Mouse (Mus musculus): ENCODE data around the gene Mtfr1l.
A peak's percentile ranks its signal among the peaks of the same experiment; 100 is the strongest.

The Mtfr1l gene

DNA sequence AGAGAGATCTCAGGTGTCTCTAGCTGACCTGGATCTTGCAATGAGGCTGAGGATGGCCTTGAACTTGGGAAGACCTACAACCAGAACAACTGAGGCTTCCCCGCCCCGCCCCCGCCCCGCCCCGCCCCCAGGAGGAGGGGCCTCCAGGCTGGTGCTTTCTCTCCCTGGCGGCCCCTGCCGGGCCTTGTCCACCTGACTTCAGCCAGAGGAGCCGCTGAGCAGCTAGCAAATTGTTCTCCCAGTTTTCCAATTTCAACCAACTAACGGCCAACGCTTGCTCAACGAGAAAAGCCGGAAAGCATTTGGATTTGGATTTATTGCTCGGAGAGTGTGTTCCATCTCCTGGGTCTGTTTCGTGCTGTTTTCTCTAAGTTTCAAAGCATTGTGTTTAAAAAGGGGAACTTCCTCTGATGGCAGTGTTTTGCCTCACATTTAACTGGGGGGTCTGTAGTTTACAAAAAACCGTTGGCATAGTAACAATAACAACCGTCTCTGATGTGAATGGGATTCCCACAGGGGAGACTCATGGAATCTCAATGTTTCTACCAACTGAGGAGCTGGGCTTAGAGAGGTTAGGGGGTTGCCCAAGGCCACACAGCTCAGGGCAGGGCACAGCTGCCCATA is 22.6 kb upstream of the Mtfr1l start:
- no peak for DNase-seq (ENCODE audit: low spot score in 2 of 2)

DNA sequence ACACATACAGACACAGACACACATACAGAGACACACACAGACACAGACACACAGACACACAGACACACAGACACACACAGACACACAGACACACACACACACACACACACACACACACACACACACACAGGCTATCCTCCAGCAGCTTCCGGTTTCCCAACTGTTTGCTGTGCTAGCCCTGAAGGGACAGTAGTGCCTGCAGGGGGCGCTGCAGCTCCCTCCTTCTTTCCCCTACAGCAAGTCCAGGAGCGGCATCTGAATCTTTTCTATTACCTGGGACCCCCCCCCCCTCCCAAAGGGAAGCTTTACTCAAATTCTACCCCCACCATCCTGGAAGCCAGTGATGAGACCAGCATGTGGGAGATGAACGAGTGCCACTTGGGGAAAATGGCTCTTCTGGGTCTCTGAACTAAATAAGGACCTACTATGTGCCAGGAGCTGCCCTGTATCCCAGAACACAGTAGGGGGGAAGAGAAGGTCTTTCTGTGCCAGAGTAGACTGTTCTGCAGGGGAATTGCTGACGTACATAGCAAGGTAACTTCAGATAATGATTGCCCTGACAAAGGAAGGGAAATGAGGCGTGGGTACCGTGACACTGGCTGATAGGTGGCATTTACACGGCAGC is 20.9 kb upstream of the Mtfr1l start:
- no peak for DNase-seq (ENCODE audit: low spot score in 2 of 2)

DNA sequence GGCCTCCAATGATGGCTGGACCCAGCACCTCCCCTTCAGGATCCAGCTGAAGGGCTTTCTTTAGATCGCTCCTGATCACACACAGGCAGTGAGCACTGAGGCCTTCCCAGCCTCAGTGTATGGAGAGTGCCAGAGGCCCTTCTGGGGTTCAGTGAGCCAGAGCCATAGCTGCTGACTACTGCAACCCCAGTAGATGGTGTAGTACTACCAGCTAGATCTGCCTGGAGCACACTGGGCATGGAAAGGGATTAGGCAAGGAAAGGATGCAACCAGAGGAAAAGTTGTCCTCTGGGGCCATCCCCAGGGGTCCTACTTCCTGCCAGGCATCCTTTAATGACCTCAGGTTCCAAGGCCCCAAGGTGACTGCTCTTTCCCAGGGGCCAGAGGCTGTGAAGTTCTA is 18.4 kb upstream of the Mtfr1l start:
- DNase-seq (ENCODE audit: low spot score in 2 of 2): no peak

DNA sequence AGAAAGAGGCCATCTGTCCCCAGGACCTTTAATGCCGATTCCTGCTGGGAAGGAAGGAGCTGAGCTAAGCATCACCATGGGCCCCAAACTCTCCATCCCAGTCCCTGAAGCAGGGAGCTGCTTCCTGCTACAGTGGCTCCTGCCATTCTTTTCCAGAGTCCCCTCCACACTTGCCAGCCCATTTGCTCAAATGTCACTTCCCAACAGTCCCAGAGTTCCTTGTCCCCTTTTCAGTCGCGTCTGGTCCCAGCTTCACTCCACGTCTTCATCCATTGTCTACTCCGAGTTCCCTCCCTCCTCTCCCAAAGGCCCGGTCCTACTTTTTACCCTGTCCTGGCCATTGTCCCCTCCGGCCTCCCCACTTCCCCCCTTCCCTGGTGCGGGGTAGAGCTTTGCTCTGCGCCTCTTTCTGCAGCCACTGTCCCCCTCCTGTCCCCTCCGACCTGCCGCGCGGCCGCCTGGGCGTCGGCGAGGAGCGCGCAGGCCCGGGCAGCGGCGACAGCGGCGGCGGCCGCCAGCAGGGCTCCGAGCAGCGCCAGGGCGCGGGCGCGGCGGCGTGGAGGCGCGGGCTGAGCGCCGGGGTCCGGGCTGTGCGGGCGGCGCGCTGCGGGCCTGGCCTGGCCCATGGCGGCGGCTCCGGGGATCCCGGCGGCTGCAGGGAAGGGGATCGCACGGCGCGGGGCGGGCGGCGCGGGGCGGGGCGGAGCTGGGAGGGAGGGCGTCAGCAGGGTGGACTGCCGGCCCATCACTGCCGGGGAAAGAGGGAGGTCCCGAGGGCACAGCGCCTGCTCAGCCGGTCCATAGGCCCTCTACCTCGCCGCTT is 16.5 kb upstream of the Mtfr1l start, which contains the start of gene Selenon:
Gene Selenon (minus strand): TSS at position 673 of the 823 bp plus-strand sequence.
- peak; percentile 67 to 72 for DNase-seq (ENCODE audit: low spot score in 2 of 2)

DNA sequence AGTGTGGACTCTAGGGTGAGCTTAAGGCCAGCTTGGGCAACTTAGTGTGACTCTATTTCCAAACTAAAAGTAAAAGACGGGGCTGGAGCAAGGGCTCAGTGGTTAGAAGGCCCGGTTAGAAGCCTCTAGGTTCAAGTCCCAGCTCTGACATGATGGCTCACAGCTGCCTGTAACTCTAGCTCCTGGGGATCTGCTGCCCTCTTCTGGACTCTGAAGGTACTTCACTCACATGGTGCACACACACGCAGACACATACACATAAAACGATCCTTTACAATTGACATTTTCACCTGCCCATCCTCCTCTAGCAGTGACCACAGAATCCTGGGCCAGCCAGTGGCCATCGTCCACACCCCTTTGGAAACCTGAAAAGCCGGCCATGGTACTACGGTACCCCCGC is 14.7 kb upstream of the Mtfr1l start:
- DNase-seq (ENCODE audit: low spot score in 2 of 2): no peak

DNA sequence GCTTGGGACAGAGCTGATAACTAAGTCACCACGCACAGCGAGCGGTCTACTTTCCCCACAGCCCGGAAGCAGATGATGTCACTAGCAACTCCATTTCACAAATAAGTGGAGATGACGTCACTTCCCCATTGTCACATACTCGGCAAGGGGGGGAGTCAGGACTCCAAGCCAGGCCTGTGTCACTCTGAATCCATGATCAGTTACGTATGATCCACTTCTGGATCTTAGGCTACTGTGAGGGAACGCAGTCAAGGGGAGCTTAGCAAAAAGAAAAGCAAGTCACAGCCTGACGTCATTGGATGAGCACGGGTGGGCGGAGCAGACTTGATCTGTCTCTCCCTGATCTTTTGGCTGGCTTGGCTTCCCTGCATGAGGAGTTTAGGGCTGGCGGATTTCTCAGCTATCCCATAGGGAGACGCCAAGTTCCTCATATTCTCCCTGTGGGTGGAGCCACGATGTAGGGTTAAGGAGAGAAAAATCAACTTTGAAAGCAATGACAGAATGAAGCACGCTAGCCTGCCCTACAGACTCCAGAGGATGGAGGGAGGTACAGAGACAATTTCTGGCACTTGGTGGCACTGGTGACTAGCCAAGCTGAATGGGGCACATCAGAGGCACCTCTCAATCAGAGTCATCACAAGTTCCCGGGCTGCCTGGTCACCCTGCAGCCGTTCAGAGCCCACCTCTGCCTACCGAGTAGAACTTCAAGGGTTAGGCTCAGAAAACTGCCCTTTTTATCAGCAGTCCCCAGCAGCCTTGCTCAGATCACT is 13.2 kb upstream of the Mtfr1l start:
- peak; percentile 38 to 60 for DNase-seq (ENCODE audit: low spot score in 2 of 2)

DNA sequence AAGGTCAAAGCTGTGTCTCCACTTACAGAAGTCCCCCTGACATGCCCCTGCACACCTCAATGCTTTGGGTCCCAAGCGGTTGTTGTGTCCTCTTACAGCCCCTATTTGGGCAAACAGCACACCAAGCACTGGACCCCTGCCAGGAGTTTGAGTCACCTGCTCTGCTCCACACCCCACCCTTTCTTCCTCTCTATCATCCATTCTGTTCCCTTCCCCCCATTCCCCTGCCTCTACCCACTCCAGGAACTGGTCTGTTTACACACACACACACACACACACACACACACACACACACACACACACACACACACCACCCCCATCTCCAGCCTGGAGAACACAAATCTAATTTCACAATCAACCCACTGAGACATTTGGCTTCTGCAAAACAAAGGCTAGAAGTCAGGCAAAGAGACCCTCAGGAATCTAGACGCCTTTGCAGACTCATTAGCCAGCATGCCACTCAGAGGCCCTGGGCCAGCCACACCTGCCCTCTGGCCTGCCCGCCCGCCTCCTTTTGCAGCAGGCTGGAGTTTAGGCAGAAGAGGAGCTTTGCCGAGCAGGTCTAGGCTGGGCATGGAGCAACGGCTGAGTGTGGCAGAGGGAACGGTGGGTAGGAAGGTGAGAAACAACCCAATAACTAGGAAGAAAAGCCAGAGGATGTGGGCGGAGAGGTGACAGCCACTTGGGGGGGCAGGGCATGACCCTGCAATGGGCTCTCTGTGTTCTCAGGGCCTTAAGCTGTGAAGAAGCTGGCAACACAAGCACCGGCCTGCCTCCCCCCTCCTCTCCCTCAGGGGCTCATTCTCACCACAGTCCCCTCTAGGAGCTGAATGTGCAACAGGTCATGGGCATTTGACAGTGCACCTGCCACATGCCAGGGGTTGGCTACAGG is 11.9 kb upstream of the Mtfr1l start:
- DNase-seq (ENCODE audit: low spot score in 2 of 2): no peak

DNA sequence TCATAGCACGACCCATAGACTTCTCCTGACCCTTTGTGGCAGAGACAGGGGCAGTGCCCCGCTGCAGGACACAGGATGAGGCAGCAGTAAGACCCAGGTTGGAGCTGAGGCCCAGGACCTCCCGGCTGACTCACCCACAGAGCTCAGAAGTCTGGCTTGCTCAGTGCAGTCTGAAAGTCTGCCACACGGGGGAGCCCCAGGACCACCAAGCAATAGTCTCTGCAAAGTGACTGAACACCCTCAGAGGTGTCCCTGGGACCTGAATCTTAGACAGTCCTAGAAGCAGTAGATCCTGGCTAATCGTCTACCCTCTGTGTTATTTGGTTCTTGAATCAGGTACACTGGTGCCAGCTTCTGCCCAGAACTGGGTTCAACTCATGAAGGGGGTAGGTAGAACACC is 8.1 kb upstream of the Mtfr1l start:
- peak; percentile 66 to 89 for DNase-seq (ENCODE audit: low spot score in 2 of 2)

DNA sequence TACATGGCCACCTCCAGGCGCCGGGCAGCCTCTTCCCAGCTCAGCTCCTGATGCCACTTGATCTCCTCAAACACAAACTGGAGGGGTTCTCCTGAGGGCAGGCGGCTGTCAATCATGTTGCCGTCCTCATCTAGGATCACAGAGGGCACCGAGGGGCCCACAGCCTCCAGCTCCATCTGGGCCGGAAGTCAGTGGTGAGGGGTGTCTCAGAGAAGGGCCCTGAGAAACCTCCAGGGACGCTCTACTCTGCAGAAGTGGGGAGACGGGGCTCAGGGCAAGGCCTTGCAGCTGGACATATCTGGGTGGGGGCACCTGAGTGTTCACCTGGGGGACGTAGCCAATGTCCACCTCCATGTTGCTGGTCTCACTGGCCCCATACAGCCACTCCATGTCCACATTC is 7.5 kb upstream of the Mtfr1l start:
- no peak for DNase-seq (ENCODE audit: low spot score in 2 of 2)

DNA sequence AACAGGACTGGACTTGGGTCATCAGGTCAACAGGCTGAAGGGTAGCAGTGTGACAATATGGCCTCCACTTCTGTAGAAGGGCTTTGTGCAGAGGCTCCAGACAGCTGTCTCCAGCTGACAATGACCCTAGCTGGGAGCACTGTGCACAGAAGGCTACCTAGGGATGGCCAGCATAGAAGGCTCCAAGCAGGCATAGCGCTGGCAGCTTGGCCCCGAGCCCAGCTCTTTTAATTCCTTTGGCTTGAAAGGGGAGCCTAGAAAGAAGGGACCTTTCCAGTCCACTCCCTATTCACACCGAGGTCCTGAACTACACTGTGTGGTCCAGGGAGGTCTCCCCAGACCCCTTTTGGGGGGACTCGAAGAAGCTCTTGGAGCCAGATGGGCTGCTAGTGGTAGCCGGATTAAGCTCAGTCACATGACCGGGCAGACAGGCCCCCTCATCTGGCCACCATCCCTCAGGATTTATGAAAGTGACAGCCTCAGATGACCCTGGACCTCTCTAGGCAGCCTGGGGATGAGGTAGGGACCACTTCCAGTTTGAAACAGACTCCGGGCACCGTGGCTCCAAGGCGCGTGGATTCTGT is 3.9 kb upstream of the Mtfr1l start:
- DNase-seq (ENCODE audit: low spot score in 2 of 2): no peak

DNA sequence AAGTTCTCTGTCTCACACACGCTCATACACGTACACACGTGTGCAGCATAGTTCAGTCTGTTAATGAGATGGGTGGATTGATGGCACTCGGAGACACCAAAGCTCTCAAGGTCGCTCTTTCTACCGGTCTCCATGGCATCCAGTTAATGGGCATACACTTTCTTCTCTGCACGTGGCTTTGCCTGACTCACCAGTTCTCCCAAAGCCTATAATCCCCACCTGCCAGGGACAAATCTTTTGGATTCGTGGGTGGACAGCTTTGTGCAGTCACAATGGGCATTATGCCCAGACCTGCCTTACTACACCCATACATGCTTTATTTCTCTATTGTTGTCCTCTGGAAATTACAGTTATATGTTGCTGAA is 582 bp upstream of the Mtfr1l start:
- DNase-seq (ENCODE audit: low spot score in 2 of 2): no peak

DNA sequence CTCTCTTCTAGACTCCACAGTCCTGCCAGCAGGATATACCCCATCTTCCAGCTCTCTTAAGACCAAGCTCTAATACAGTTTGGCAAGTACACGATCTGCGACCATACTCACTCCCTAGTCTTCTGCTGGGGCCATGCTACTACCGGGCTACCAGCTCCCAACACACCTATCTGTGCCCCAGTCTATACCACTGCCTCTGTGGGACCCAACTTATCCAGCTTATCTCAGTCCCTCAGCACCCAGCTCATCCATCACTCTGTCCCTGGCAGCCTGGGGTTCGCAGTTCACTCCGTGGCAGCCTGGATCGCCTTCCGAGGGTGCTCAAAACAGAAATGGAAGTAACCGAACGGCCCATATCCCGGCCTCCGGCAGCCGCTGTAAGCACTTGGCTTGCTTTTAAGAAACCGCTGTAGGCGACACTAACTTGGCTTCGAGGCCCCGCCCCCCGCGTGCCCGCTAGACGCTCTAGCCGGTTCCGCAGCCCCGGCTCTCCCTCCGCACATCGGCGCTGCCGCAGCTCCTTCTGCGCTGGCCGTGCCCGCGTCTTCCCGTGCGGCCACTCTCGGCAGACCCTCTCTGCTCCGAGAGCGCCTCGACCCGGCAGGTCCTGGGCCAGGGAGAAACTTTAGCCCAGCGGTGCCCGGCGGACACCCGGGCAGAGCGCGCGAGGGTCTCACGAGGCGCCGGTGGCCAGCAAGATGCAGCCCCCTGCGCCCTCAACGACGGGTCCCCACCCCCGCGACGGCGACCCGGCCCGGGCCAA is 882 bp downstream of the Mtfr1l start:
- DNase-seq (ENCODE audit: low spot score in 2 of 2): peak; percentile 60 to 69

DNA sequence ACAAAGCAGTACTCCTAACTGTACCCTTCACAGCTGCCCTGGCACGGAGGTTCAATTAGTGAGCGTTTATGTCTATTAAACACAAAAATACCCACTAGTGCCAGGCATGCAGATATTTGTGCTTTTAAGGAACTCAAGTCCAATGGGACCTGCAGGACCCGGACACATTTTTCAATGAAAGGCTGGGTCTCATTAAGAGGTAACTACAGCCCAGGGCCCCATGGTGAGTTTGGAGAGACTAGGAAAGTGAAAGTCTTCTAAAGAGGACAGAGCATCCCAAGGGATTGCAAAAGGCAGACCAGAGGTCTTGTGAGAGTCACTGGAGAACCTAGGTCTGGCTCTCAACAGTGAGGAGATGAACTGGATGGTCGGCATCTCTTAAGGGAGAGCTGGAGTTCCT is 1.8 kb downstream of the Mtfr1l start:
- DNase-seq (ENCODE audit: low spot score in 2 of 2): no peak

DNA sequence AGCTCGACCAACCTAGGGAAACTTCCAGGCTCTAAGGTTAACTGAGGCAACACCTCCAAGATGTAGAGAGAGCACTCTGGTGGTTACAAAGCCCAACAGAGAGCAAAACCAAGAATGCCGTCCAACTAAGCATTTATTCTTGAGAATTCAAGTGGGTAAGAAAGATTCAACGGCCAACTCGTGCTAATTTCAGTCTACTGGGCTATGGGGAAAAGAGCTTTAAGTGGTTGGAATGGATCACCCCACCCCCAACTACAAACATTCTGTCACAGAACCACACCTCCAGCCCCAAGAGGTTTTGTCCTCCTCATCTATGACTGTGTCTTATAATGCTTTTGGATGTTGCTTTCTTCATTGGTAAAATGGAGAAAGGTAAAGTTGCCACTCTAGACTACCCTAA is 2.3 kb downstream of the Mtfr1l start:
- DNase-seq (ENCODE audit: low spot score in 2 of 2): no peak

DNA sequence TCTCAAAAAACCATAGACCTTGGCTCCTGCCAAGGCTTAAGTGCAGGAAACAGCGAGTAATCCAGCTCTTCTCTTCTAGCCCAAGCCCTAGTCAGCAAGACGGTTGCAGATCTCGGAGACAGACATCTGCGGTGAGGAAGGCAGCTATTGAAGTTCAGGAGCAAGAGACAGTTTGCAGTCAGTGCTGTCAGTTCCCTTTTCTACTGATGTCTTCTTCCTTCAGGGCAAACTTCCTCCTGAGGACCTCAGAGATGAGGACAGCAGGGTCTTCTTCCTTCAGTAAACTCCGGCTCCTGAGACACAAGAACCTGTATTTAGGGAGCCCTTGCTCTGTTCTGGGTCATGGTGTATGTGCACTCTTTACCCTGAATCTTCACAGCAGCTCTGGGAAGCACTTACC is 9.0 kb downstream of the Mtfr1l start:
- DNase-seq (ENCODE audit: low spot score in 2 of 2): no peak

DNA sequence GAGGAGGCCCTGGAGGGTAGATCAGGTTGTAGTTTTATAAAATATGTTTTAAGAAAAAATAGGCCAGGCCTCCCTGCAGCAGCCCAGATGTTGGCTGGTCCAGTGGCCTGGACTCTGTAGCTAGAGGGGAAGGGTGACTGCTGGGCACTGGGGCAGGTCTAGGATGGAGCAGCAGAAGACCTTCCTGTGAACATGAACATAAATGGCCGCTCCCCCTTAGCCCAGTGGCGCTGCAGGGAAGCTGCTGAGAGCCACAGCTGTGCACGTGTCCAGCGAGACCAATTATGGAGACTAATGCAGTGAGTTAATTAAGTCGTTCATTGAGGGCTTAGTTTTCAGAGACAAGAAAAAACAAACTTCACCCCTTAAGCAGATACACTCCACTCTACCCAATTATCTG is 9.4 kb downstream of the Mtfr1l start:
- DNase-seq (ENCODE audit: low spot score in 2 of 2): no peak

DNA sequence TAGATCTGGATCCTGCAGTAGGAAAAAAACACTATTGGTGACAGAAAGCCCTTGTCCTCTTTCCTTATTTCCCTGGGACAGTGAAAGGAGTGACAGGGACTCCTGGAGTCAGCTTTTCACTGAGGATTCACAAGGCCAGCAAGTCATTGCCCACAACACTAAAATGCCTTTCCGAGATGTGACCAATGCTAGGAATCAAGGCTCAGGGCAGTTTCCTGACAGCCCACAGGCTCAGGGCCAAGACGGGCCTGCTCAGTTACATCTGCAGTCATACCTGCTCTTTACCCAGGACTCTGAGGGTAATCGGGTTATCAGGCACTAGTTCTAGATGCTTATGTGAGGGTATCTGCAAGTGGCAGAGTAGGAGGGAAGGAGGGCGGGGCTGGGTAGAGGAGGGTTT is 11.7 kb downstream of the Mtfr1l start:
- DNase-seq (ENCODE audit: low spot score in 2 of 2): no peak

DNA sequence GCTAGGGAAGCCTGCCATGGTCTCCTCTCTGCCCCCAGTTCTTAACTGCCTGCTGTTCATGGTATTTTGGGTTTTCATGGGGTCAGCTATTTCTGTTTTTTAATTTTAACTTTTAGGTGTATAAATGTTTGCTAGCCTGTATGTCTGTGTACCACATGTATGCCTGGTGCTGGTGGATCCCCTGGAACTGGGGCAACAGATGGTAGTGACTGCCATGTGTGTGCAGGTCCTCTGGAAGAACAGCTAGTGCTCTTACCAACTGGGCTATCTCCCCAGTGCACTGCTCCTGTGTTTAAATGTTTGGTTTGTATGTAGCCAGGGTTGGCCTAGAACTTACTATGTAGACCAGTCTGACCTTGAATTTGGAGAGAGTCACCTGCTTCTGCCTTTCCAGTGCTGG is 15.9 kb downstream of the Mtfr1l start:
- no peak for DNase-seq (ENCODE audit: low spot score in 2 of 2)

DNA sequence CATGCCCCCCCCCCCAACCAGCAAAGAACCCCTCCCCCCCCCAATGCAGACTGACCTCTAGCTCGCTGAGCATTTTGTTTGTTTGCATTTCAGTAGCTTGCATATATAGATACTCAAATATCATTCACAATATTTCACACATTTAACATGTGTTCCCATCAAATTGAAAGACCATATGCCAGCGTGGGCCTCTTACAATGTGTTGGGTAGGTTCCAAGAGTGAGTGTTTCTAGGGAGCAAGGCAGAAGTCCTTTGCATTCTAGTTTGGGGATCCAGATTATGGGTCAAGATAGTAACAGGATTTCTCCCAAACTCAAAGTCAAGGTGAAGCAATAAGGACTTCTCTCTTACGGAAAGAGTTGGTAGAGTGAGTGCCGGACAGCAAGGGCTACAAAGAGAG is 16.6 kb downstream of the Mtfr1l start:
- no peak for DNase-seq (ENCODE audit: low spot score in 2 of 2)

DNA sequence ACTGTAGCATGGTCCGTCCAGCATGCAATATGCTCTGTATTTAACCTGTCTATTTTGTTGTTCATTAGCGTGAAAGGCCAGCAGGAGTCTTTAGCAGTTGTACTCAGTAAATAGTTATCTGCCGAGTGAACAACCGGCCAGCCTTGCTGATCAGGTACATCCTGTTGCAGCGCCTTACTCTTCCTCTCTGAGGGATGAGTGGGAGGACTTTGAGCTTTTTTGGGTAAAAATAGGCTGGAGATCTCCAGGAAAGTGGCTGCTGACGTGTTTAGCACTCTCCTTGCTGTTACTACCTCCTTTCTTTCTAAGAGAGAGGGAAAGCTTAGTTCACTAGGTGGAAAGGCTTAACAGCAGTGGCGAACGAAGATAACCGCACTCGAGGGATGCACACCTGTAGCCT is 17.5 kb downstream of the Mtfr1l start:
- no peak for DNase-seq (ENCODE audit: low spot score in 2 of 2)
